Mouse (Mus musculus): ENCODE data around the gene Ctps. TPM values are rescaled to one million over a fixed set of nuclear protein-coding genes. Genes with fewer than 3 reads are reported as not detected.

The Ctps gene
- polyA plus RNA-seq (2017; shearing (Covaris generic)), result 23.8 TPM

DNA sequence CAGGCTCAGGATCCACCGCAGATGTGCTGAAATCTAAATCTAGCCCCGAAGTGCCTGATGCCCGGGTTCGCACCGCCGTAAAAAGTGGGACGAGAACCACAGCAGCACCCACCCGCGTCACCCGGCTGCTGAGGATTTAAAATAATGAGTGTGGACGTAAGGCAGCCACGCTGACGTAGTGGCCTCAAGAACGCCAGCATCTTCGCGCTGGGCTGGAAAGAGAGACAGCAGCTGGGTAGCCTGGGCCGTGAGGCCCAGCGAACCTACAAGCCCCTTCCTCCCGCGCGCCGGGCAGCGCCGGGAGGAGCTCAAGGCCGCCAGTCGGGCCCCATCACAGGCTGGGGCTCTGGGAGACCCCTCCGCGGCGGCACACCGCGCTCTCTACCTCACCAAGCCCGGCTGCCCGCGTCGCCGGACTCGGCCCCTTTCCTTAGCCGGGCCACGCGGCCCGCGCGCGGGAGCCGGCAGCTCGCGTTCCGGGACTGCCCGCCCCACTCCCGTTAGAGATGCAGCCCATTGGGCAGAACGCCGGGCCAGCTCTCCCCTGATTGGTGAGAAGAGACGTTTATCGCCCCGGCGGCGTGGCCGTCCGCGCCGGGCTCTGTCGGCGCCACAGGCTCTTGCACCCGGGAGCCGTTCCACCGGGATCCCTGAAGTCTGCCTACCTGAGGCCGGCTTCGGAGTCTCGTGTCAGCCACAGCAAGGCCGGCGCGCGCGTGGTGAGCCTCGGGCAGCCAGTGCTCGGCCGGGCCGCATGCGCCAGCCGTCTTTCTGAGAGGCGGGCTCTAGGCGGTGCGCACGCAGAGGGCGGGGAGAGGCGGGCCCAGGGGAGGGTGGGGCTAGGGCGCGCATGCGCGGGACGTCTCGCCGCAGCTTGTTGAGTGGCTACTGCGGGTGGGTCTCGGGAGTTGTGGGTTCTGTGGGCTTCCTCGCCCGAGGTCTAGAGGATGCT, at the start of gene Ctps:
Gene Ctps (minus strand): TSS at position 791 of the 952 bp plus-strand sequence.

DNA sequence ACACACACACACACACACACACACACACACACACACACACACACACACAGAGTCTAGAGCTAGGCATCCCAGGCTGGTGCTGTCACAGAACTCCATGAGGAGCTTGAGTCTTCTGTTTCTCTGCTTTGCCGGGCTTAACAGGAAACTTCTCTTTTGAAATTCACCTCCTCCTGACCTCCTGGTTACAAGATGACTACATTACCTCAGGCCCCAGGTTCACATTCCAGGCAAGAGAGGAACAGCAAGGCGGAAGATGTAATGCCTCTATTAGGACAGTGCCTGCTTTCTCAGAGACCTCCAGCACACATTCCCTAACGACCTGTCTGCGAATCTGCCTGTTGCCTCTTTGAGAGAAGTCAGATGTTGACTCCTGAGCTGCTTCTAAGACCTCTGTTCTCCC, 18.4 kb upstream of the Ctps start, which contains the start of gene Gm8439:
Gene Gm8439 (plus strand): TSS at position 301 of the 400 bp plus-strand sequence.

DNA sequence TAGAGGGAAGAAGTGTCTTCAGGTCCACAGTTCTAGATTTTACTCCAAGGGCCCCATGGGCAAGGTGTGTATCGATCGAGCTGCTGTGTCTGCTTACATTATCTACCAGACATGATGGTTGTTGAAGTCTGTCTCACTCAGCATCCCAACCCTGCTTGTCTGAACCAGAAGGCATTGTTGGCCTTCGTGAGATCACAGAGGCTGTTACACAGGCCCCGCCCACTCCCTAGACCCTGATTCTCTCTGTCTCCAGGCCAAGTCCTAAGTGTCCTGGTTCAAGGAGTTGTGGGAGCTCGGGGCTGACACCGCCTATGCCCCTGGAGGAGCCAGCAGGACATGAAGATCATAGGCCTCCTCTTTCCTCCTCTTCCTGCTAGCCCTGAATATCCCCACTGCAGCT, 38.1 kb downstream of the Ctps start, which contains the start of gene Slfnl1:
Gene Slfnl1 (plus strand): TSS at position 246 of the 400 bp plus-strand sequence.

Other genes starting within 250 kb of the Ctps start
- 11.4 TPM for gene Scmh1, start 165.0 kb downstream of the Ctps start, polyA plus RNA-seq (2017; shearing (Covaris generic))
- not detected for gene Slfnl1, start 38.0 kb downstream of the Ctps start, polyA plus RNA-seq (2017; shearing (Covaris generic))
- gene Gm8439, start 18.5 kb upstream of the Ctps start, polyA plus RNA-seq (2017; shearing (Covaris generic)), result not detected
- gene Cited4, start 96.3 kb upstream of the Ctps start, polyA plus RNA-seq (2017; shearing (Covaris generic)), result not detected
- not detected for gene Kcnq4, start 178.3 kb upstream of the Ctps start, polyA plus RNA-seq (2017; shearing (Covaris generic))

Measured in activated CD4-positive, CD25-positive, alpha-beta regulatory T cell, adult 9 weeks (primary cell).